ENCODE assay signal across 7 mouse cellular contexts in genomic region chr16:29198461-29198860, GRCm38 (mm10). TPM values are rescaled to one million over a fixed set of nuclear protein-coding genes. Genes with fewer than 3 reads are reported as not detected.
DNase-seq lines count a peak whose midpoint lies in the region; ATAC-seq and TF ChIP-seq lines count a peak whose summit lies in the region.

No protein-coding gene starts in this region.

- no peak overlapping the region for H3K4me3 ChIP-seq in lung, embryonic 15.5 days
- no peak overlapping the region for H3K4me3 ChIP-seq in stomach, postnatal 0 days (ENCODE audit: low read depth, low read length)
- H3K4me3 ChIP-seq in midbrain, embryonic 11.5 days (ENCODE audit: low read depth, low read length), result no peak overlapping the region

- DNase-seq in lung, postnatal 36 days, result no peak
- peak; percentile 32 to 34 for DNase-seq in heart, adult 18-20 months
- peak; percentile 29 to 63 for DNase-seq in layer of hippocampus, postnatal 14 days (ENCODE audit: low spot score in 2 of 2)
- DNase-seq in stomach, postnatal 0 days (ENCODE audit: low spot score), result peak; percentile 24
- no peak for DNase-seq in cerebellum, adult 11 months
- no peak for DNase-seq in midbrain, embryonic 11.5 days (ENCODE audit: low spot score, missing footprints)

- WGBS in lung, embryonic 15.5 days, result 3% methylated on average over 5 of the region's 5 CpGs
- 4% methylated on average over 5 of the region's 5 CpGs for WGBS in stomach, postnatal 0 days
- WGBS in midbrain, embryonic 11.5 days, result 11% methylated on average over 5 of the region's 5 CpGs

- no peak overlapping the region for H3K9ac ChIP-seq in lung, embryonic 15.5 days
- H3K9ac ChIP-seq in stomach, postnatal 0 days (ENCODE audit: low read length), result no peak overlapping the region
- no peak overlapping the region for H3K9ac ChIP-seq in midbrain, embryonic 11.5 days (ENCODE audit: low read length)

- H3K9me3 ChIP-seq in lung, embryonic 15.5 days, result no peaks in the 10 kb centered on the region
- no peaks in the 10 kb centered on the region for H3K9me3 ChIP-seq in stomach, postnatal 0 days (ENCODE audit: control insufficient read depth, low read length)
- no peaks in the 10 kb centered on the region for H3K9me3 ChIP-seq in midbrain, embryonic 11.5 days (ENCODE audit: control insufficient read depth, low read length)

- H3K4me1 ChIP-seq in lung, embryonic 15.5 days, result peaks cover 4% of the 10 kb centered on the region; the same call in 1 of the 2 replicates
- no peaks in the 10 kb centered on the region for H3K4me1 ChIP-seq in stomach, postnatal 0 days (replicated peaks; ENCODE audit: control insufficient read depth, insufficient read depth)
- no peaks in the 10 kb centered on the region for H3K4me1 ChIP-seq in midbrain, embryonic 11.5 days (ENCODE audit: control insufficient read depth, insufficient read depth, low read length)

- H3K27me3 ChIP-seq in lung, embryonic 15.5 days, result no peaks in the 10 kb centered on the region
- H3K27me3 ChIP-seq in stomach, postnatal 0 days (ENCODE audit: control insufficient read depth, insufficient read depth, low read length), result no peaks in the 10 kb centered on the region
- no peaks in the 10 kb centered on the region for H3K27me3 ChIP-seq in midbrain, embryonic 11.5 days (ENCODE audit: control insufficient read depth, insufficient read depth, low read length)

- ATAC-seq in lung, embryonic 15.5 days (ENCODE audit: borderline replicate concordance, extremely low read depth, low FRiP score, low TSS enrichment), result peak; percentile 80; the same call in 1 of the 2 replicates
- ATAC-seq in stomach, postnatal 0 days (ENCODE audit: low FRiP score, low TSS enrichment), result peak; percentile 71; the same call in 1 of the 2 replicates
- ATAC-seq in midbrain, embryonic 11.5 days (ENCODE audit: low FRiP score), result no peak

- H3K36me3 ChIP-seq in lung, embryonic 15.5 days, result no peaks in the 10 kb centered on the region
- H3K36me3 ChIP-seq in stomach, postnatal 0 days (ENCODE audit: control insufficient read depth, insufficient read depth, low read length), result no peaks in the 10 kb centered on the region
- H3K36me3 ChIP-seq in midbrain, embryonic 11.5 days (ENCODE audit: control insufficient read depth, insufficient read depth, low read length), result no peaks in the 10 kb centered on the region

- no peak overlapping the region for H3K27ac ChIP-seq in lung, embryonic 15.5 days
- H3K27ac ChIP-seq in stomach, postnatal 0 days (replicated peaks), result no peak overlapping the region
- H3K27ac ChIP-seq in midbrain, embryonic 11.5 days (ENCODE audit: low read depth, low read length), result no peak overlapping the region

- TF ChIP-seq CTCF in stomach, postnatal 0 days (IDR thresholded peaks at IDR 0.05; ENCODE audit: low read depth), result no peak

- no peak overlapping the region for H3K4me2 ChIP-seq in lung, embryonic 15.5 days
- H3K4me2 ChIP-seq in stomach, postnatal 0 days (replicated peaks; ENCODE audit: low read depth), result no peak overlapping the region
- no peak overlapping the region for H3K4me2 ChIP-seq in midbrain, embryonic 11.5 days

- TF ChIP-seq EP300 in stomach, postnatal 0 days (optimal IDR thresholded peaks at IDR 0.05), result no peak

RNA-seq across cellular contexts. Expression of gene Hrasls, which starts 11.0 kb away (rescaled TPM):
- 0.29 and 0.31 TPM in 2 replicates for polyA plus RNA-seq in lung, embryonic 15.5 days (2015; fragmentation: Nextera tagmentation; extraction: Ambion mirVana)
- total RNA-seq in heart, adult 18-20 months (2021), result 10 to 100 TPM; 30.1 to 30.2 TPM
- total RNA-seq in layer of hippocampus, postnatal 14 days (2021), result 10 to 100 TPM; 11.0 to 12.2 TPM
- 0.19 and 0.36 TPM in 2 replicates for polyA plus RNA-seq in stomach, postnatal 0 days (2015; fragmentation: Nextera tagmentation; extraction: Ambion mirVana)
- polyA plus RNA-seq in midbrain, embryonic 11.5 days (2014; fragmentation: Nextera tagmentation; extraction: Ambion mirVana), result 1.7 and 3.0 TPM in 2 replicates

Comparison
In these comparisons a context has a peak if more than half of its experiments do, and no peak if none do; other contexts are left out.
1. DNase-seq: peak in heart, adult 18-20 months (2 of 2), layer of hippocampus, postnatal 14 days (2 of 2) and stomach, postnatal 0 days (single experiment); none in lung, postnatal 36 days (single experiment), cerebellum, adult 11 months (single experiment) and midbrain, embryonic 11.5 days (single experiment).